Mouse (Mus musculus): ENCODE data around the gene RPS10-NUDT3. TPM values are rescaled to one million over a fixed set of nuclear protein-coding genes. Genes with fewer than 3 reads are reported as not detected.

The RPS10-NUDT3 gene
- polyA plus RNA-seq, 1 experiment from 2014 or later: not detected

- no peak overlapping the region for H3K9ac ChIP-seq (ENCODE audit: low read length)
- no peak overlapping the region for H3K27ac ChIP-seq (ENCODE audit: low read depth, low read length)
- no peak for ATAC-seq (replicated peaks; ENCODE audit: low FRiP score)
- H3K36me3 ChIP-seq (ENCODE audit: control insufficient read depth, insufficient read depth, low read length): peaks cover 5% of the 10 kb centered on the region
- no peaks in the 10 kb centered on the region for H3K9me3 ChIP-seq (ENCODE audit: control insufficient read depth, low read length)
- WGBS: 95% methylated on average over 8 of the region's 8 CpGs
- no peaks in the 10 kb centered on the region for H3K4me1 ChIP-seq (replicated peaks; ENCODE audit: control insufficient read depth, insufficient read depth, low read length)
- no peak overlapping the region for H3K4me3 ChIP-seq (ENCODE audit: low read depth, low read length)
- DNase-seq (ENCODE audit: low spot score): no peak
- no peaks in the 10 kb centered on the region for H3K27me3 ChIP-seq (ENCODE audit: control insufficient read depth, insufficient read depth, low read length)
- no peak overlapping the region for H3K4me2 ChIP-seq (ENCODE audit: low read depth, low read length, severe bottlenecking)
These were observed 55.2 kb downstream of the RPS10-NUDT3 start for GRCm38 (mm10) chr17:27579816-27580215.

DNA sequence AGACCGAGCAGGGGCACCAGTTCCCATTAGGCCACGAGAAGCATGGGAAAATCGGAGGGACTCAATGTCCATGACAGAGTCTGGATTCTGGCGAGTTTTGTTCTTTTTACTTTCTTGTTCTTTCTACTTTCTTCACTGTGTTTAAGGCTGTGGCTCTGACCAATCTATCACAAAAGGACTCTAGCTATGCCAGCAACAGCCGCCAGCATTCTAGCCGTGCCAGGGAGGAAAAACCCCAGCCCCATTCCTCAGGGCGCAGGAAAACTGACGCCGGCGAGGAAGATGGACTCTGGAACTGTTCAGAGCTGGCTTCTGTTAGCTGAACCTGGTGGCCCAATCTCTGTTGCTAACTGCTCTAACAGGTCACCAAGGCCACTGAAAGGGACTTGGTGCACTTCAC lies 56.5 kb downstream of the RPS10-NUDT3 start:
- Histone ChIP-seq H3K9ac (ENCODE audit: low read length) (no peak overlapping the region), H3K9me3 (ENCODE audit: control insufficient read depth, low read length) (no peaks in the 10 kb centered on the region), H3K27ac (ENCODE audit: low read depth, low read length) (no peak overlapping the region), H3K4me3 (ENCODE audit: low read depth, low read length) (no peak overlapping the region), H3K36me3 (ENCODE audit: control insufficient read depth, insufficient read depth, low read length) (peaks cover 5% of the 10 kb centered on the region), H3K27me3 (ENCODE audit: control insufficient read depth, insufficient read depth, low read length) (no peaks in the 10 kb centered on the region), H3K4me2 (ENCODE audit: low read depth, low read length, severe bottlenecking) (no peak overlapping the region), H3K4me1 (replicated peaks; ENCODE audit: control insufficient read depth, insufficient read depth, low read length) (no peaks in the 10 kb centered on the region)
- WGBS: 95% methylated on average over 10 of the region's 10 CpGs
- ATAC-seq (replicated peaks; ENCODE audit: low FRiP score): no peak
- DNase-seq (ENCODE audit: low spot score): no peak

GRCm38 (mm10) chr17:27577468-27577867 lies 57.6 kb downstream of the RPS10-NUDT3 start:
- no peaks in the 10 kb centered on the region for H3K27me3 ChIP-seq (ENCODE audit: control insufficient read depth, insufficient read depth, low read length)
- H3K27ac ChIP-seq (ENCODE audit: low read depth, low read length): no peak overlapping the region
- H3K36me3 ChIP-seq (ENCODE audit: control insufficient read depth, insufficient read depth, low read length): peaks cover 5% of the 10 kb centered on the region
- no peak overlapping the region for H3K4me2 ChIP-seq (ENCODE audit: low read depth, low read length, severe bottlenecking)
- ATAC-seq (replicated peaks; ENCODE audit: low FRiP score) (no peak), DNase-seq (ENCODE audit: low spot score) (no peak)
- H3K9me3 ChIP-seq (ENCODE audit: control insufficient read depth, low read length): no peaks in the 10 kb centered on the region
- no peaks in the 10 kb centered on the region for H3K4me1 ChIP-seq (replicated peaks; ENCODE audit: control insufficient read depth, insufficient read depth, low read length)
- 78% methylated on average over 6 of the region's 6 CpGs for WGBS
- H3K4me3 ChIP-seq (ENCODE audit: low read depth, low read length): no peak overlapping the region
- no peak overlapping the region for H3K9ac ChIP-seq (ENCODE audit: low read length)

DNA sequence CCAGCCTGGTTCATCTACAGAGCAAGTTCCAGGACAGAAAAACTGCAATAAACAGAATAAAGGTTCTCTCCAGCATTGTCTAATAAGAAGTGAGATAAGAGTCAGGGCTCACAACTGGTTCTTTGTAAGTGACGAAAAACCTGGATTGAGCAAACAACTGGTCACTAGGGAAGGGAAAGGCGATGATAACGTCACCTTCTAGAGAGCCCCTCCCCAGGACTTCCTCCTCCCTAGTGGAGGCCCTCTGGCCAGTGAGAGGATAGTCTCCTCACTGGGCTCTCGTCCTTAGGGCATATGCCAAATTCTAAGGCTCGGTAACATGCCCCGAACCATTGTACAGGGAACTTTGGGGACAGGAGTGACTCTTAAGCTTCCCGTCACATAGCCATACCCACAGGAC lies 59.0 kb downstream of the RPS10-NUDT3 start:
- WGBS: 92% methylated on average over 7 of the region's 7 CpGs
- ATAC-seq (replicated peaks; ENCODE audit: low FRiP score): no peak
- Histone ChIP-seq H3K9me3 (ENCODE audit: control insufficient read depth, low read length) (no peaks in the 10 kb centered on the region), H3K27me3 (ENCODE audit: control insufficient read depth, insufficient read depth, low read length) (no peaks in the 10 kb centered on the region), H3K4me1 (replicated peaks; ENCODE audit: control insufficient read depth, insufficient read depth, low read length) (no peaks in the 10 kb centered on the region), H3K4me3 (ENCODE audit: low read depth, low read length) (no peak overlapping the region), H3K36me3 (ENCODE audit: control insufficient read depth, insufficient read depth, low read length) (peaks cover 5% of the 10 kb centered on the region), H3K9ac (ENCODE audit: low read length) (no peak overlapping the region), H3K27ac (ENCODE audit: low read depth, low read length) (no peak overlapping the region), H3K4me2 (ENCODE audit: low read depth, low read length, severe bottlenecking) (no peak overlapping the region)
- no peak for DNase-seq (ENCODE audit: low spot score)

- 92% methylated on average over 10 of the region's 10 CpGs for WGBS
- Histone ChIP-seq H3K4me3 (ENCODE audit: low read depth, low read length) (no peak overlapping the region), H3K4me1 (replicated peaks; ENCODE audit: control insufficient read depth, insufficient read depth, low read length) (no peaks in the 10 kb centered on the region), H3K27me3 (ENCODE audit: control insufficient read depth, insufficient read depth, low read length) (no peaks in the 10 kb centered on the region), H3K36me3 (ENCODE audit: control insufficient read depth, insufficient read depth, low read length) (peaks cover 3% of the 10 kb centered on the region; the same call in 1 of the 2 replicates), H3K4me2 (ENCODE audit: low read depth, low read length, severe bottlenecking) (no peak overlapping the region), H3K27ac (ENCODE audit: low read depth, low read length) (no peak overlapping the region), H3K9me3 (ENCODE audit: control insufficient read depth, low read length) (no peaks in the 10 kb centered on the region), H3K9ac (ENCODE audit: low read length) (no peak overlapping the region)
- no peak for ATAC-seq (replicated peaks; ENCODE audit: low FRiP score)
- no peak for DNase-seq (ENCODE audit: low spot score)
These were observed 59.8 kb downstream of the RPS10-NUDT3 start for GRCm38 (mm10) chr17:27575116-27575776.

- no peaks in the 10 kb centered on the region for H3K4me1 ChIP-seq (replicated peaks; ENCODE audit: control insufficient read depth, insufficient read depth, low read length)
- no peak overlapping the region for H3K27ac ChIP-seq (ENCODE audit: low read depth, low read length)
- ATAC-seq (replicated peaks; ENCODE audit: low FRiP score): no peak
- no peak overlapping the region for H3K4me3 ChIP-seq (ENCODE audit: low read depth, low read length)
- peaks cover 2% of the 10 kb centered on the region; the same call in 1 of the 2 replicates for H3K36me3 ChIP-seq (ENCODE audit: control insufficient read depth, insufficient read depth, low read length)
- no peaks in the 10 kb centered on the region for H3K9me3 ChIP-seq (ENCODE audit: control insufficient read depth, low read length)
- H3K4me2 ChIP-seq (ENCODE audit: low read depth, low read length, severe bottlenecking): no peak overlapping the region
- WGBS: 93% methylated on average over 15 of the region's 16 CpGs
- no peaks in the 10 kb centered on the region for H3K27me3 ChIP-seq (ENCODE audit: control insufficient read depth, insufficient read depth, low read length)
- no peak overlapping the region for H3K9ac ChIP-seq (ENCODE audit: low read length)
- DNase-seq (ENCODE audit: low spot score): no peak
These were observed 60.4 kb downstream of the RPS10-NUDT3 start for GRCm38 (mm10) chr17:27574470-27575115.

GRCm38 (mm10) chr17:27573772-27574320 lies 61.2 kb downstream of the RPS10-NUDT3 start:
- H3K4me2 ChIP-seq (ENCODE audit: low read depth, low read length, severe bottlenecking): no peak overlapping the region
- no peaks in the 10 kb centered on the region for H3K27me3 ChIP-seq (ENCODE audit: control insufficient read depth, insufficient read depth, low read length)
- no peaks in the 10 kb centered on the region; the same call in 1 of the 2 replicates for H3K36me3 ChIP-seq (ENCODE audit: control insufficient read depth, insufficient read depth, low read length)
- no peak overlapping the region for H3K27ac ChIP-seq (ENCODE audit: low read depth, low read length)
- H3K4me3 ChIP-seq (ENCODE audit: low read depth, low read length): no peak overlapping the region
- no peak for ATAC-seq (replicated peaks; ENCODE audit: low FRiP score)
- H3K9me3 ChIP-seq (ENCODE audit: control insufficient read depth, low read length): no peaks in the 10 kb centered on the region
- H3K4me1 ChIP-seq (replicated peaks; ENCODE audit: control insufficient read depth, insufficient read depth, low read length): no peaks in the 10 kb centered on the region
- H3K9ac ChIP-seq (ENCODE audit: low read length): no peak overlapping the region
- no peak for DNase-seq (ENCODE audit: low spot score)
- WGBS: 93% methylated on average over 10 of the region's 10 CpGs

DNA sequence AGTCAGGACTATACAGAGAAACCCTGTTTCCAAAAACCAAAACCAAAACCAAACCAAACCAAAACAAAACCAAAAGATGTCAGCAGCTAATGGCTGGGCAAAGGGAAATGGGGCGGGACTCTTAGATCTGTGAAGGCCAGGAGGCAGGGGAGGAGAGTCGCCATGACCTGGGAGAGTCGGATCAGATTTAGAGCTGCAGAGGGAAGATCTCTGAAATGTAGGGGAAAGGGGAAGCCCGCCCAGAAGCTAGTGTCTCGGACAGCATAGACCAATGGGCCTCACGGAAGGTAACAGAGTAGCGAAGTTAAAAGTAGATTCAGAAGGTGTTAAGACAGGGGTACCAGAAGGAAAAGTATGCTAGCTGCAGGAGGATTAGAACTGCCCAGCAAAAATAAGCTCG lies 63.7 kb downstream of the RPS10-NUDT3 start:
- ATAC-seq (replicated peaks; ENCODE audit: low FRiP score): no peak
- Histone ChIP-seq H3K4me2 (ENCODE audit: low read depth, low read length, severe bottlenecking) (no peak overlapping the region), H3K27me3 (ENCODE audit: control insufficient read depth, insufficient read depth, low read length) (no peaks in the 10 kb centered on the region), H3K9ac (ENCODE audit: low read length) (no peak overlapping the region), H3K9me3 (ENCODE audit: control insufficient read depth, low read length) (no peaks in the 10 kb centered on the region), H3K4me1 (replicated peaks; ENCODE audit: control insufficient read depth, insufficient read depth, low read length) (peaks cover 1% of the 10 kb centered on the region; the same call in 1 of the 2 replicates), H3K4me3 (ENCODE audit: low read depth, low read length) (no peak overlapping the region), H3K27ac (ENCODE audit: low read depth, low read length) (no peak overlapping the region), H3K36me3 (ENCODE audit: control insufficient read depth, insufficient read depth, low read length) (no peaks in the 10 kb centered on the region; the same call in 1 of the 2 replicates)
- 82% methylated on average over 8 of the region's 8 CpGs for WGBS
- no peak for DNase-seq (ENCODE audit: low spot score)

Measured in forebrain, embryonic 11.5 days (tissue).